Mouse (Mus musculus) megakaryocyte-erythroid progenitor cell, adult 5 weeks (primary cell): Measurements from ENCODE around the gene Ubl4a. TPM values are rescaled to one million over a fixed set of nuclear protein-coding genes. Genes with fewer than 3 reads are reported as not detected.

ENCODE experiments used
- polyA plus RNA-seq: library from polyadenylated mRNA; stranded (reverse); fragments of >175 nt; gene quantifications from 2 replicates; pipeline ENCODE4 v1.2.3, GENCODE M21; 2012

Ubl4a gene
- polyA plus RNA-seq = 31.2 and 32.6 TPM in 2 replicates

GRCm38 (mm10) chrX:74372888-74373549 lies at the start of gene Ubl4a, which contains the start of gene Slc10a3:
Ubl4a (minus strand) TSS chrX:74373218.
Slc10a3 (minus strand) TSS chrX:74373349.

GRCm38 (mm10) chrX:74392535-74393443 lies 19.8 kb upstream of the Ubl4a start, which contains the start of the genes Fam3a and Ikbkg:
Fam3a (minus strand) TSS chrX:74393272.
Ikbkg (plus strand) TSS chrX:74393290.

GRCm38 (mm10) chrX:74353467-74353770 lies 19.6 kb downstream of the Ubl4a start, which contains the start of gene Lage3:
Lage3 (minus strand) TSS chrX:74353618.

GRCm38 (mm10) chrX:74328725-74329161 lies 44.3 kb downstream of the Ubl4a start, which contains the start of gene Plxna3:
Plxna3 (plus strand) TSS chrX:74329066.

Other genes starting within 250 kb of the Ubl4a start
- gene Opn1mw, start 245.8 kb downstream of the Ubl4a start, polyA plus RNA-seq = not detected in 2 replicates
- gene Mecp2, start 237.9 kb downstream of the Ubl4a start, polyA plus RNA-seq = 33.5 and 42.0 TPM in 2 replicates
- gene Tex28, start 205.4 kb downstream of the Ubl4a start, polyA plus RNA-seq = not detected in 2 replicates
- gene Tktl1, start 196.0 kb downstream of the Ubl4a start, polyA plus RNA-seq = not detected in 2 replicates
- 125 and 148 TPM in 2 replicates for gene Flna, start 123.4 kb downstream of the Ubl4a start, polyA plus RNA-seq
- gene Emd, start 118.5 kb downstream of the Ubl4a start, polyA plus RNA-seq = 42.2 TPM in 2 replicates
- 1,371 and 1,458 TPM in 2 replicates for gene Rpl10, start 102.4 kb downstream of the Ubl4a start, polyA plus RNA-seq
- 34.8 and 36.9 TPM in 2 replicates for gene Taz, start 91.3 kb downstream of the Ubl4a start, polyA plus RNA-seq
- 0.47 and 1.2 TPM in 2 replicates for gene Dnase1l1, start 90.9 kb downstream of the Ubl4a start, polyA plus RNA-seq
- 15.5 and 20.0 TPM in 2 replicates for gene Atp6ap1, start 76.1 kb downstream of the Ubl4a start, polyA plus RNA-seq
- gene Gdi1, start 68.2 kb downstream of the Ubl4a start, polyA plus RNA-seq = 35.5 and 48.6 TPM in 2 replicates
- 34.9 and 43.8 TPM in 2 replicates for gene Fam50a, start 60.2 kb downstream of the Ubl4a start, polyA plus RNA-seq
- gene Plxna3, start 44.2 kb downstream of the Ubl4a start, polyA plus RNA-seq = 4.6 and 6.7 TPM in 2 replicates
- gene Lage3, start 19.6 kb downstream of the Ubl4a start, polyA plus RNA-seq = 5.9 and 6.9 TPM in 2 replicates
- gene Slc10a3, start 131 bp upstream of the Ubl4a start, polyA plus RNA-seq = 4.5 and 5.4 TPM in 2 replicates
- gene Fam3a, start 20.1 kb upstream of the Ubl4a start, polyA plus RNA-seq = 6.1 and 7.7 TPM in 2 replicates
- gene Ikbkg, start 20.1 kb upstream of the Ubl4a start, polyA plus RNA-seq = 9.2 and 10.3 TPM in 2 replicates
- 19.5 and 27.3 TPM in 2 replicates for gene G6pdx, start 56.0 kb upstream of the Ubl4a start, polyA plus RNA-seq
- not detected in 2 replicates for gene Gm6880, start 108.2 kb upstream of the Ubl4a start, polyA plus RNA-seq
- not detected in 2 replicates for gene Olfr1326-ps1, start 201.7 kb upstream of the Ubl4a start, polyA plus RNA-seq
- gene Olfr1325, start 219.5 kb upstream of the Ubl4a start, polyA plus RNA-seq = not detected in 2 replicates